Mouse (Mus musculus): ENCODE data around the gene Ippk.
A peak's percentile ranks its signal among the peaks of the same experiment; 100 is the strongest.

The Ippk gene

GRCm38 (mm10) chr13:49420754-49421605, at the start of gene Ippk:
Gene Ippk (plus strand): TSS chr13:49421249.
- peak; percentile 96 to 98 for DNase-seq (ENCODE audit: low spot score in 2 of 2)

GRCm38 (mm10) chr13:49371428-49371899, 49.6 kb upstream of the Ippk start:
- DNase-seq (ENCODE audit: low spot score in 2 of 2): peak in 1 of 2 experiments; percentile 62

DNA sequence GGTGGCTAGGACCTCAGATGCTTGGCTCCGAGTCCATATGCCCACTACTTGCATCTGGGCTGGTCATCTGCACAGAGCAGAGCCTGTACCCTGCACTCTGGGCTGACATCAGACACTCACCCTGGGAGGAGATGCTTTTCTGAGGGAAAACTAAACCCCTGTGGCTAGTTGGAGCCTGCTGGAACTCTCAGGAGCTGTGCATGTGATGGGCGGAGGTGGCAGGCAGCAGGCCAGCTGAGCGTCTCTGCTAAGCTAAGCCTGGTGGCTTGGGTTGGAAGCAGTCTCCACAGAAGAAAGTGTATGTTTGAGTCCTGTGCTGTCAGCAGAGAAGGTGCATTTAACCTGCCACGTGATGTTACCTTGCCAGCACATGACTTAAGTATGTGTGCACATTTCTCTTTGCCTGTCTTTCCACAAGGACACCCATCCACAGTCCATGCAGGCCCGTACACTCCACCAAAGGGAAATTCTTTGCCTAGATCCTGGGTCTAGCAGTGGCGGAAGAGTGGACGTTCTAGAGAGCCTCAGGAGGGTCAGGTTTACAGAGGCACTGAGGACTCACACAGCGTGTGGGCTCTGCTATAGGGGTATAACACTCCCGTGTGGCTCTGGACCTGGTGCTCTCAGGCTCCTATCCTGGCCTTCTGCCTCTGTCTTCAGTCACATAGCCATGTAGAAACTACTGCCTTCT, 48.5 kb upstream of the Ippk start:
- DNase-seq (ENCODE audit: low spot score in 2 of 2): peak in 1 of 2 experiments; percentile 71

- DNase-seq (ENCODE audit: low spot score in 2 of 2): no peak
Measured at GRCm38 (mm10) chr13:49374304-49374703, 46.7 kb upstream of the Ippk start.

GRCm38 (mm10) chr13:49374730-49375129, 46.3 kb upstream of the Ippk start:
- DNase-seq (ENCODE audit: low spot score in 2 of 2): no peak

- DNase-seq (ENCODE audit: low spot score in 2 of 2): no peak
Measured at GRCm38 (mm10) chr13:49377608-49378007, 43.4 kb upstream of the Ippk start.

DNA sequence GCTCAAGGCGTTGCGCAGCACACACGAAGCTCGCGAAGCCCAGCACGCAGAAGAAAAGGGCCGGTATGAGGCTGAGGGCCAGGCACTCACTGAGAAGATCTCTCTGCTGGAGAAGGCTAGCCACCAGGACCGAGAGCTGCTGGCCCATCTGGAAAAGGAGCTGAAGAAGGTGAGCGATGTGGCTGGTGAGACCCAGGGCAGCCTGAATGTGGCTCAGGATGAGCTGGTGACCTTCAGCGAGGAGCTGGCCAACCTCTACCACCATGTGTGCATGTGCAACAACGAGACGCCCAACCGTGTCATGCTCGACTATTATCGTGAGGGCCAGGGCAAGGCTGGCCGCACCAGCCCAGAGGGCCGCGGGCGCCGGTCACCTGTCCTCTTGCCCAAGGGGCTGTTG, 41.7 kb upstream of the Ippk start:
- DNase-seq (ENCODE audit: low spot score in 2 of 2): no peak

DNA sequence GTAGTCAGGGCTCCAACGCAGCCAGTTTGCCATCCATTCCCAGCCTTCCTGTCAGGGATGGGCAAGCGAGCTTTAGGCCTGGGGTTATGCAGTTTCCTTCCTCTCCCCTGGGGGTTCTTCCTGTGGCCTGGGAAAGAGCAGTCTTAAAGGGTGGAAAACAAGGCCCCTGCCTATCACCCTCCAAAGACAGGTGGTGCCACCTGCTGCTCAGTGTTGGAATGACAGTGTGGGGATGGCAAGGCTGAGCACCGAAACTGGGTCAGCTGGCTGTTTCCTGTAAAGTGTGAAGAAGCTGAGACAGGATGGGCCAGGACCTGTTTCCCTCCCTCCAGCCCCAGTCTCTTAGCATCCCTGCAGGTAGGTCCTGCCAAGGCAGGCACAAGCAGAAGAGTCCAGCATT, 39.8 kb upstream of the Ippk start:
- DNase-seq (ENCODE audit: low spot score in 2 of 2): peak in 1 of 2 experiments; percentile 86

DNA sequence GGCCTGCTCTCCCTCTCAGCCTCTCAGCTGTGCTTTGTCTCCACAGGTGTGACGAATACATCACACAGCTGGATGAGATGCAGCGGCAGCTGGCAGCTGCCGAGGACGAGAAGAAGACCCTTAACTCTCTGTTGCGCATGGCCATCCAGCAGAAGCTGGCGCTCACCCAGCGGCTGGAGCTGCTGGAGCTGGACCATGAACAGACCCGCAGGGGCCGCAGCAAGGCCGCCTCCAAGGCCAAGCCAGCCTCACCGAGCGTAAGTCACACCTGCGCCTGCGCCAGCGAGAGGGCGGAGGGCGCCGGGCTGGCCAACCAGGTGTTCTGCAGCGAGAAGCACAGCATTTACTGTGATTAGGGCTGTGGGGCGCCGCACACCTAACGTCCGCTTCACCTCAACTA, 38.1 kb upstream of the Ippk start:
- DNase-seq (ENCODE audit: low spot score in 2 of 2): no peak

DNA sequence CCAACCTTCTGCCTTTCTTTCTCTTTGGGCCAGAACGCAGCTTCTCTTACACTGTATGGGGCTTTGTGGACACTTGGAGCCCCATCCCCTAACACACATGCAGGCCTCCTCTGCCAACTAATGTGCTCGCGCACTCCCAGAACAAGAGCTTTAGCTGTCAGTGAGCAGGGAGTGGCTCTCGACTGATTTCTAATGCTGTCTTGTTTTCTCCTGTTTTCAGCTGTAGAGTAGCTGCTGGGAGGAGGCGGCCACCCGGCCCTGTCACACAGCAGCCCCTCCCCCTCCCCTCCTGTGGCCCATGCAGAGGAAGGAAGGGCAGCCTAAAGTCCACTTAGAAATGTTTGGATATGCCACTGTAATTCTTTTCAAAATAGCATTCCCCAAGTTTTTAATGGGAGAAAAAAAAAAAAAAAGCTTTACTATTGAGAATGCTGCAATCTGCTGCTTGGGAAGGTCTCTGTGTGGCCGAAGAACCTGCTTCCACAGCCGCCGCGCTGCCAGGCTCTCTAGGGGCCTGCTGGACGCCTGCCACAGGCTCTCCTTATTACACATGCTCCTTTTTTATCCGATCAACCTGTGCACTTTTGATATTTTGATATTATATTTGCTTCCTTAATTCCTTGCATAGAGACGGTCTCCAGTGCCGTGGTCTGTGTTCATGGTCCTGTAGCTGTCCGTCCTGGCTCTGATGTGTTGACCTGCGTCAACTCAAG, 36.1 kb upstream of the Ippk start:
- no peak for DNase-seq (ENCODE audit: low spot score in 2 of 2)

DNA sequence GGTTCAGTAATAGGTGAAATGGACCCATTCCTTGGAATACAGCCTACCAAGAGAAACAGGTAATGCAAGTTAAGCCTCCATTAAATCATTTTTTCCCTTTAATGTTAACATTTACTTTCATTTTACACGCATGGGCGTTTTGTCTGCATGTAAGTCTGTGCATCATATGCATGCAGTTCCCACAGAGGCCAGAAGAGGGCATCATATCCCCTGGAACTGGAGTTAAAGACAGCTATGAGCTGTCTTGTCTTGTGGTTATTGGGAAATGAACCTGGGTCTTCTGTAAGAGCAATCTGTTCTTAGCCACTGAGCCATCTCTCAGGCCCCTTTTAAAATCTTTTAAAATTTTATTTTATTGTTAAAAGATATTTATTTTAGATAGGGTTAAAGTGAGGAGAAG, 29.7 kb upstream of the Ippk start:
- no peak for DNase-seq (ENCODE audit: low spot score in 2 of 2)

GRCm38 (mm10) chr13:49393579-49393978, 27.5 kb upstream of the Ippk start:
- no peak for DNase-seq (ENCODE audit: low spot score in 2 of 2)

- DNase-seq (ENCODE audit: low spot score in 2 of 2): no peak
Measured at GRCm38 (mm10) chr13:49394886-49395447, 26.1 kb upstream of the Ippk start.

DNA sequence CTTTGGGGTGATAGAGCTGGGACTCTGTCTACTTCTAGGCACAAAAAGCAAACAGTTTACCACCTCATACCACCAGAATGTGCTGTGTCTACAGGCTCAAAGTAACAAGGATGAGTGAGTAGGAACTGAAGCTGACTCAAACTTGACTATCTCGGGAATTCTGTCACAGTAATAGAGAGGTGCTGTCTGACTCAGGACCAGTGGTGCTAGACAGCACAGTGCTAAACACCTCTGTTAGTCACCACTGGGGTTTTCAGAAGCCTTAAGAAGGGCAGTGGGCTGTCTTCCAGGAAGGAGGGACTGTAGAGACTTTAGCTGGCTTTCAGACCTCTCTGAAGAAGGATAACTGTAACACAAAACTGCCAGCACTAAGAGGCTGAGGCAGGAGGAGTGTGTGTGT, 24.3 kb upstream of the Ippk start:
- no peak for DNase-seq (ENCODE audit: low spot score in 2 of 2)

GRCm38 (mm10) chr13:49398191-49398590, 22.9 kb upstream of the Ippk start:
- no peak for DNase-seq (ENCODE audit: low spot score in 2 of 2)

- peak in 1 of 2 experiments; percentile 59 for DNase-seq (ENCODE audit: low spot score in 2 of 2)
Measured at GRCm38 (mm10) chr13:49400139-49400538, 20.9 kb upstream of the Ippk start.

- DNase-seq (ENCODE audit: low spot score in 2 of 2): no peak
Measured at GRCm38 (mm10) chr13:49402628-49403027, 18.4 kb upstream of the Ippk start.

GRCm38 (mm10) chr13:49407795-49408194, 13.3 kb upstream of the Ippk start:
- no peak for DNase-seq (ENCODE audit: low spot score in 2 of 2)

GRCm38 (mm10) chr13:49421606-49421917, 513 bp downstream of the Ippk start:
- DNase-seq (ENCODE audit: low spot score in 2 of 2): no peak

GRCm38 (mm10) chr13:49421959-49422358, 910 bp downstream of the Ippk start:
- DNase-seq (ENCODE audit: low spot score in 2 of 2): no peak

DNA sequence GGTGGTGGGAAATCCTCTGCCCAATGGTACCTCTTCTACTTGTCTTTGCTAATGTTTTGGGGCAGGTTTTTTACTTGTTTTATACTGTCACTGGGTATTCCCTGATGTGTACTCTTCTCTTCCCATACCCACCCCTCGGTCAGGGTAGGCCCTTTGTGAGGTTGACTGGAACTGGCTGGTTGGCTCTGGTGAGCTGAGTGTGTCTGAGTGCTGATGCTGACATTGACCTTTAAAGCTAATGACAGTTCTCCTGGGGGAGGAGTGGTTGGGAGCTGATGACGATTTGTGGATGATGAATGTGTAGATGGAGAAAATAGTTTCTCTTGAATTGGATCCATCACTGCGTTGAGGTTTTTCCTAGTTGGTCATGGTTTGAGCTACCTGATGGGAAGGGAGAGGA, 5.7 kb downstream of the Ippk start:
- DNase-seq (ENCODE audit: low spot score in 2 of 2): no peak

GRCm38 (mm10) chr13:49428042-49428675, 7.1 kb downstream of the Ippk start:
- DNase-seq (ENCODE audit: low spot score in 2 of 2): no peak
